Mouse (Mus musculus): ENCODE results near the gene Sema3b.

- TF ChIP-seq GATA1 (IDR thresholded peaks at IDR 0.05; ENCODE audit: borderline replicate concordance, low read length), result no peak
- TF ChIP-seq FLI1 (IDR thresholded peaks at IDR 0.05; ENCODE audit: low read length), result no peak
Measured at GRCm38 (mm10) chr9:107605041-107605661, 3.9 kb downstream of the Sema3b start.
